Mouse (Mus musculus) forelimb bud, embryonic 11.5 days (tissue): Measurements from ENCODE around the gene Zfp275.
"Not testable (repeated sequence)": the region's sequence is repeated elsewhere in the genome, so short reads cannot be mapped to it uniquely, and the experiment has no call there.

ENCODE experiments used
- DNase-seq: peaks from one replicate; pipeline ENCODE4 v3.0.0-alpha.2; 2012; ENCODE audit warnings: low read depth, low spot score

Gene Zfp275

DNA sequence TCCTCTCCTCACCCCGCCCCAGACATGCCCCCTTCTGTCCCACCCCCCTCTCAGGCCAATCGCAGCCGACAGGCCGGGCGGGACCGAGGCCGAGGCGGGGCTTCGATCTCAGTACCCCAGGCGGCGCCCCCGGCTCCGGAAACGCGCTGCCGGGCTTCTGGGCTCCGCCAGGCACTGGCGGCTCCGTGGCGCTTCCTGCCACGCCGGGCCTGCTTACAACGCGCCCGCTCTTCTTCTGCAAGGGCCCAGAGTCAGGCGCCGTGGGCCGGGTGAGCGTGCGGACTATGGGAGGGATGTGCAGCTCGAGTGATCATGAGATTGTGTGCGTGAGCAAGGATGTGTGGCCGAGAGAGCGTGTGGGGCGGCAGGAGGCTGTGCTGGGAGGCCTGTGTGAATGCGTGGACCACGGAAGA, at the start of gene Zfp275:
Gene Zfp275, plus strand, starts transcription at position 139 of the 413 bp plus-strand sequence.
- DNase-seq = peak; percentile 64

DNA sequence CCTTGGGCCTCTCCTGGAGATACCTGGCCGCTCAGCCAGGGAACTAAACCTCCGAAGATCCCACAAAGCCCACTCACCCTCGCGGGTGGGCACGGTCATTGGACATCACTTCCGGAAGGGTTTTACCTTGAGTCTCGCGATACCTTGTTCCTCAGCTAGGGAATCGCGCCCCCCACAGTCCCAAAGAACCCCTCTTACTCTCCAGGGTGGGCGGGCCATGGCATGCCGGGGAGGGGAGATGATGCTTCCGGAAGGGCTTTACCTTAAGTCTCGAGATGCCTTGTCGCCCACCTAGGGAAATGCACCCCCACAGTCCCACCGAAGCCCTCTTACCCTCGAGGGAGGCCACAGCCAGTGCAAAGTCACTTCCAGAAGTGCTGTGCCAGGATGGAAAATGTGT, 49.5 kb upstream of the Zfp275 start, which contains the start of the genes Xlr5a and Xlr5c:
Gene Xlr5a, minus strand, starts transcription at position 101 of the 400 bp plus-strand sequence.
Gene Xlr5c, minus strand, starts transcription at position 101 of the 400 bp plus-strand sequence.
- not testable (repeated sequence) for DNase-seq

DNA sequence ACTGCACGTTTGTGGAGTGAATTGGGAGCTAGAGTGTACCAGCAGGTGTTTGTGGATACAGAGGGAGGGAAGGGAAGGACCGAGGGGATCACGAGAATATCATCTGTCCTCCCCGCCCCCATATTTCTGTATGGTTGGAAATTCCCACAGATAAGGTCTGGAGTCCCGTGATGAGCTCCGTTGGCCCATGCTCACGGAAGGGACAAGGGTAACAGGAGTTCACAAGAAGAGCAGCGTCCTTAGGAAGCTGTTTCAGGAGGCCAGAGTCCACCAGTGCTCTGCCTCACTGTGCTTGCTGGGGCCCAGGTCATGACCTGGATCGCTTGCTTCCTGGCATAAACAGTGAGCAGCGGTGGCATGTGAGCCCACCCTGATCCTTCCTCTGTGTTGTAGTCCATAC, 46.7 kb upstream of the Zfp275 start:
- not testable (repeated sequence) for DNase-seq

GRCm38 (mm10) chrX:73312522-73312921, 29.9 kb upstream of the Zfp275 start:
- DNase-seq = peak; percentile 2

GRCm38 (mm10) chrX:73321029-73321428, 21.4 kb upstream of the Zfp275 start:
- no peak for DNase-seq

- DNase-seq = no peak
These were observed 15.2 kb upstream of the Zfp275 start for GRCm38 (mm10) chrX:73327215-73327614.

- DNase-seq = no peak
These were observed 8.9 kb upstream of the Zfp275 start for GRCm38 (mm10) chrX:73333548-73333947.

DNA sequence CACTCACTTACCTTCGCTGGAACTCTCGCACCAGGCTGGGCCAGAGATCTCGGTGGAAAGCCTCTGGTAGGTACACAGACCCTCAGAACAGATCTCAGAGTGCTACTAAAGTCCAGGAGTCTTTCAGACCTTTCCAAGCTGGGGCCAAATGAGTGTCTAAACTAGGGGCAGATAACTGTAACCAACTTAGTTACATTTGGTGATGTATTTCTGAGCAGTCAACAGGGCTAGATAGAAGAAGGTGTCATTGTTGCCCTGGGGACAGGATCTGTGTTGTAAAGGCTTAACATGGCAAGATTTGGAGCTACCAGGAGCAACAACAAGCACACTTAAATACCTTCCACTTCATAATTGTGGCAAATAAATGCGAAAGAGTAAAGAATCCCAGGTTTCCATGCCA, 5.7 kb upstream of the Zfp275 start, which contains the start of gene Gm45015:
Gene Gm45015, minus strand, starts transcription at position 101 of the 400 bp plus-strand sequence.
- DNase-seq = no peak

- no peak for DNase-seq
These were observed 948 bp upstream of the Zfp275 start for GRCm38 (mm10) chrX:73341473-73341872.

- DNase-seq = no peak
These were observed 353 bp upstream of the Zfp275 start for GRCm38 (mm10) chrX:73342068-73342467.

DNA sequence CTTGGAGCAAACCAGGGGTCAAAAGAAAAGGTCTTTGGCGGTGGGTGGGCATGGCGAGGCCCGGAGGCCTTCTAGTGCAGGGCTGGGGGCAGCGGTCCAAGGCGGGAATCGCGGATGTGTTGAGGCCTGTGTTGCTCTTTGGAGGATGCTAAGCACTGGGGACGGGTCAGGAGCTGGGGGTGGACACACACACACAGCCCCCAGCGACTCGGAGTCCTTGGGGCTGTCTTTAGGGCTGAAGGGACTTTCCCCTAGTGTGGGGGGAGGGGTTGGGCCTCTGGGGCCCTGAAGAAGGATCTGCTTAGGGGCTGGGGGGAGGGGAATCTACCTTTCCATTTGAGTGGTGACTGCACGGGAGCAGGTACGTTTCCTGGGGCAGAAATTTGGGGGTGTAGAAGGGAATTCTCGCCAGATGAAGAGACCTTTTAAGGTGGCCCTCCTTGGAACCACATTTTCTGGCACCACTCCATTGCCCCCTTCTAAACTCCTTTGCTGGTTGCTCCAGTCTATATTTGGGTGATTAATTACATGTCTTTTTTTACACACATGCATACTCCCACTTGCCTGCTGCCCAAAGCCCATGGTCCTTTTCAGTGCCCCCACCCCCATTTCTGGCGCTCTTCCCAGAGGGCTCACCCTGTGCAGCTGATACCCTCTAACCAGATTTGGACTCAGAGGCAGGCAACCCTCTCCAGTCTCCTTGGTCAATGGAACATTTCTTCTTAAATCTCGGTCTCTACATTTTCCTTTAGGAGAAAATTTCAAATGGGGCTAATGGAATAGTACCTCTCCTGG, 717 bp downstream of the Zfp275 start:
- DNase-seq = peak; percentile 3

- DNase-seq = no peak
These were observed 1.4 kb downstream of the Zfp275 start for GRCm38 (mm10) chrX:73343802-73344201.

- no peak for DNase-seq
These were observed 1.9 kb downstream of the Zfp275 start for GRCm38 (mm10) chrX:73344346-73344745.

DNA sequence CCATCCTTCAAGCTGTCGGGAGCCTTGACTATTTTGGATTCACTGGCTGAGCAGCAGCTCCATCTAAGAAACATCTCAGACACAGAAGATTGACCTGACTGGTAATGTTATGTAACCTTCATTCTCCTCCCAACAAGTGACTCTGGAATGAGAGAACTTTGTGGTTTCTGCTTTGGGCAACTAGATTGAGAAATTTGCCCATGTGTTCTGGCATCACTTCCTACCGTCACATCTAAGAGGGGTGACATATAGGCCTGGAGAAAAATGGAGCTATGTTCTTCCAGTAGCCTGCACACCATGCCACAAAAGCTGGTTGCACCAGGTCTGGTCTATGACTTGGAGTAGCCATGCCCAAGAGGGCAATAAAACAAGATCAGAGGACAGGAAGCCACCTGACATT, 13.7 kb downstream of the Zfp275 start:
- no peak for DNase-seq

- no peak for DNase-seq
These were observed 14.3 kb downstream of the Zfp275 start for GRCm38 (mm10) chrX:73356719-73357118.

DNA sequence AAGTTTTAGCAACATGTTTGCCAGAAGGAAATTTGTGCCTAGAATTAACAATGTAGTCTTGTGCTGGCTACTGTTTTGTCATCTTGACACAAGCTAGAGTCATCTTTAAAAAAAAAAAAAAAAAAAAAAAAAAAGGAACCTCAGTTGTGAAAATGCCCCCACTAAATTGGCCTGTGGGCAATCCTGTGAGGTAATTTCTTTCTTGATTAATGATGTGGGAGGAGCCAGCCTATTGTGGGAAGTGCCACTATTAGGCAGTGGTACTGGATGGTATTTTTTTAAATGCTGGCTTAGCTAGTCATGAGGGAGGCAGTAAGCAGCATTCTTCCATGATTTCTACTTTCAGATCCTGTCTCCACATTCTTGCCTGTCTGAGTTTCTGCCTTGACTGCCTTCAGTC, 20.9 kb downstream of the Zfp275 start:
- no peak for DNase-seq

- no peak for DNase-seq
These were observed 42.0 kb downstream of the Zfp275 start for GRCm38 (mm10) chrX:73384419-73384818.

DNA sequence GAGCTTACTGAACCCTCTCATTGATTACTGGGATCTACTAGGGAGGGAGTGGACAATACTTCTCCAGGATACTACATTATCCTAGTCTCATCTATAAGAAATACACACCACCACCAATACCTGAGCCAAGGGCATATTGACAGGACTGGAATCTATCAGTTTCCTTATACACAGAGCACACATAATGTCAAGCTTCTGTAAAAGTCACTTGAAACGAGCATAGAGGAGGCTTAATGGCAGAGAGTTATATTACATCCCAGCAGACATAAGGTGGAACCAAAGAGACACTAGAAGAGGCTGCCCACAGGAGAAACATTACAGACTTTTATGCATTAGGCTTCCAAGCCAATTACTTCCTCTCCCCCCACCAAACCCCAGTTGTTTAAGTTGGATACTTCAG, 42.5 kb downstream of the Zfp275 start:
- no peak for DNase-seq

DNA sequence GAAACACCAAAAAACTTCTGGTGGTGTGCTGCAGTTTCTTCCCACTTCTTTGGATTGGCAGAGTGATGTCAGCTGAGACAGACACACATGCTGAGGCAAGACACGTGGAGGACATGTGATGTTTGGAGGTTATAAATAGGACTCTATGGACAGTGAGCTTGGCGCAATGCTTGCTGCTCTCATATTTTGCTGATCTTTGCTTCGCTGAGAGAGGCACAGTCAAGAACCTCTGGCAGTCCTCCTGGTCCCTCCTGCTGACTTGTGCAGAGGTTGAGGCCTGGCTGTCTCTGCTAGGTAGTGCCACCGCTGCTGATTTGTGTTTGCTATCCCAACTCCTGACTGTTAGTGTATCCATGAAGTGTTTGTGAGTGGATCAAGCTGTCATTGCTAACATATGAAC, 49.1 kb downstream of the Zfp275 start:
- DNase-seq = no peak

DNA sequence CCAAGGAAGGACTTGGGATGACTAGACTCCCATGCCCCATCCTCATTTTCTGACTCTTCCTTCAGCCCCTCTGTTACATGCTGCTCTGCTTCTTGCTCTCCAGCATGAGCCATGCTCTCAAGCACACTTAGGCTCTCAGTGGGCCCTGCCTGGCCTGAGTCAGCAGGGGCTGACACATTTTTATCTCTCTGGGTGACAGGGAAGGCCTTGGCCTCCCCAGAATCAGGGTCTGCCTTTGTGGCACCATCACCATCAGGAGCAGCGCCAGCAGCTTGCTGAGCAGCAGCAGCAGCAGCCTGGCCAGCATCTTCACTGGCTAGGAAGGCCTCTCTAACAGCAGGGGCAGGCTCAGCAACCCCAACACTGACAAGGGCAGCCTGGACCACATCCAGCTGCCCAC, 54.0 kb downstream of the Zfp275 start:
- DNase-seq = no peak

GRCm38 (mm10) chrX:73398636-73399035, 56.2 kb downstream of the Zfp275 start, which contains the start of gene Gm18336:
Gene Gm18336, minus strand, starts transcription at chrX:73398736.
- not testable (repeated sequence) for DNase-seq

DNA sequence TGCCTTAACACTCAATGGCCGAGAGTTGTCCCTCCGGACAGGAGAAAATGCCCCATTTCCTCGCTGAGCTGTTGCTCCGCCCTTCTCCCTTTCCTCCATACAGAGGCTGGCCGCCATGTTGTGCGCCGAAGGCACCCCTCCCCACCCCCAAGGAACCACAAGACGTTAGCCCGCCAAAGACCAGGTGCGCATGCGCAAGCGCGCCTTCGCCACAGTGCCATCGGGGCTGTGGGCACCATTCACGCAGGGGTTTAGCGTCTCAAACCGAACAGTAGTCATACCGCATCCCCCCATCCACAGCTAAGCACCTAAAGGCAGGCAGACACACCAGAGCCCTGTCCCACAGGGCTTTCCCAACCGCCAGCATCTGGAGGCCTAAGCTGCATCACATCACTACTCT, 58.5 kb downstream of the Zfp275 start:
- DNase-seq = no peak

GRCm38 (mm10) chrX:73401616-73402015, 59.2 kb downstream of the Zfp275 start:
- DNase-seq = no peak
